Mouse (Mus musculus): ENCODE data around the gene A330070K13Rik.

Gene A330070K13Rik

GRCm38 (mm10) chr5:130329889-130330288 lies 54.5 kb downstream of the A330070K13Rik start:
- DNase-seq (ENCODE audit: low spot score), result no peak
